In genomic region chr7:139975471-139975870, GRCm38 (mm10) we compare ENCODE assay signal across 36 mouse cellular contexts. TPM values are rescaled to one million over a fixed set of nuclear protein-coding genes. Genes with fewer than 3 reads are reported as not detected.
A peak's percentile ranks its signal among the peaks of the same experiment; 100 is the strongest.
DNase-seq lines count a peak whose midpoint lies in the region; TF ChIP-seq lines count a peak whose summit lies in the region.
"Had no signal": no experiment of that assay in that cellular context is flagged by ENCODE, and none has a peak within 500 bp of the region (broad histone marks: within the 10 kb centered on the region; RNA-seq: fewer than 3 reads in every experiment).

No protein-coding gene starts in this region.

- peaks cover 73% of the 10 kb centered on the region for H3K4me1 ChIP-seq in E14TG2a.4 (replicated peaks; ENCODE audit: low read depth, low read length)

- intact Hi-C loops in heart, postnatal 10 days (cut with DNase I), result no loop called here

- no peak for TF ChIP-seq CTCF in E14TG2a.4 (conservative IDR thresholded peaks at IDR 0.05; ENCODE audit: low read length)

- H3K27me3 ChIP-seq in E14TG2a.4 (ENCODE audit: insufficient read depth, low read length), result peaks cover 17% of the 10 kb centered on the region
- H3K27me3 ChIP-seq: embryonic facial prominence, embryonic 13.5 days; liver, embryonic 13.5 days; neural tube, embryonic 12.5 days had no signal

- no peaks in the 10 kb centered on the region for H3K9me3 ChIP-seq in E14TG2a.4 (ENCODE audit: low read length)
- H3K9me3 ChIP-seq: embryonic facial prominence, embryonic 13.5 days; forebrain, embryonic 12.5 days; liver, embryonic 13.5 days; midbrain, embryonic 10.5 days; neural tube, embryonic 12.5 days had no signal

- DNase-seq in embryo, embryonic 10 days (ENCODE audit: low spot score), result peak; percentile 19
- no peak for DNase-seq in embryo, embryonic 10.5 days (ENCODE audit: low spot score)
- peak; percentile 78 for DNase-seq in R1 (ENCODE audit: low read depth, low spot score)
- DNase-seq in yolk sac, embryonic 10.5 days (ENCODE audit: low spot score), result peak; percentile 64
- DNase-seq in heart, postnatal 10 days, result no peak
- no peak for DNase-seq in urinary bladder, adult 2 months (ENCODE audit: low spot score)
- no peak for DNase-seq in lung, adult 18-20 months
- DNase-seq: adrenal gland, adult 8-10 months; cerebellum, adult 11 months; cerebellum, adult 9-10 months; cerebellum, postnatal 36 days; forebrain, postnatal 0 days; gastrocnemius, postnatal 10 days; kidney, adult 18-20 months; kidney, postnatal 4 days; layer of hippocampus, postnatal 36 days; left cerebral cortex, postnatal 4 days; liver, embryonic 13.5 days; lung, adult 2 months; lung, postnatal 10 days had no signal

- H3K4me3 ChIP-seq in E14TG2a.4 (replicated peaks; ENCODE audit: low read length), result 0 out of 2 replicates have a peak overlapping the region, but pooled peaks have one; percentile 13
- H3K4me3 ChIP-seq: embryonic facial prominence, embryonic 13.5 days; erythroblast, embryonic 14.5 days; forebrain, embryonic 12.5 days; liver, embryonic 13.5 days; midbrain, embryonic 10.5 days; myocyte; neural tube, embryonic 12.5 days had no signal

- no peaks in the 10 kb centered on the region for H3K36me3 ChIP-seq in E14TG2a.4 (ENCODE audit: insufficient read depth, low read length)
- H3K36me3 ChIP-seq: embryonic facial prominence, embryonic 13.5 days; forebrain, embryonic 12.5 days; liver, embryonic 13.5 days; midbrain, embryonic 10.5 days; neural tube, embryonic 12.5 days had no signal

RNA-seq across cellular contexts. Expression of gene 6430531B16Rik, which starts 3.1 kb away (rescaled TPM):
- not detected for total RNA-seq in heart, postnatal 10 days (2021)
- polyA plus RNA-seq in urinary bladder, adult 2 months (2012; rRNA removed), result 0.37 and 0.70 TPM in 2 replicates
- total RNA-seq: gastrocnemius, postnatal 10 days; heart, postnatal 25 days; MEL had no signal
- polyA plus RNA-seq: erythroblast, embryonic 14.5 days; heart, embryonic 14.5 days; intestine, embryonic 14.5 days; liver, embryonic 13.5 days had no signal

RNA-seq across cellular contexts. Expression of gene Adam8, which starts 16.9 kb away (rescaled TPM):
- under 1 TPM; 0.30 to 0.86 TPM for total RNA-seq in heart, postnatal 10 days (2021)
- 5.8 and 6.3 TPM in 2 replicates for polyA plus RNA-seq in urinary bladder, adult 2 months (2012; rRNA removed)

RNA-seq across cellular contexts. Expression of gene Utf1, which starts 31.9 kb away (rescaled TPM):
- total RNA-seq in heart, postnatal 10 days (2021), result not detected
- polyA plus RNA-seq in urinary bladder, adult 2 months (2012; rRNA removed), result not detected in 2 replicates
- total RNA-seq: adrenal gland, adult 8-10 months; adrenal gland, postnatal 4 days; forebrain, postnatal 0 days; gastrocnemius, postnatal 10 days; granulocyte monocyte progenitor cell, adult 5-6 weeks; heart, postnatal 25 days; layer of hippocampus, postnatal 36 days; left cerebral cortex, postnatal 4 days; MEL; midbrain, postnatal 0 days had no signal
- polyA plus RNA-seq: erythroblast, embryonic 14.5 days; forebrain, embryonic 12.5 days; forebrain, postnatal 0 days; heart, embryonic 14.5 days; hindbrain, embryonic 11.5 days; hindbrain, embryonic 16.5 days; intestine, embryonic 14.5 days; liver, embryonic 13.5 days; lung, adult 2 months; midbrain, postnatal 0 days; myocyte; neural tube, embryonic 12.5 days had no signal

Comparison
In these comparisons a context has a peak if more than half of its experiments do, and no peak if none do; other contexts are left out.
1. DNase-seq: peak in embryo, embryonic 10 days (single experiment), R1 (single experiment) and yolk sac, embryonic 10.5 days (single experiment); none in embryo, embryonic 10.5 days (single experiment), heart, postnatal 10 days (0 of 2), urinary bladder, adult 2 months (single experiment) and lung, adult 18-20 months (0 of 2).